In genomic region chr11:69880853-69881603, GRCm38 (mm10) we compare ENCODE assay signal across 8 mouse cellular contexts. TPM values are rescaled to one million over a fixed set of nuclear protein-coding genes. Genes with fewer than 3 reads are reported as not detected.
DNase-seq lines count a peak whose midpoint lies in the region; ATAC-seq and TF ChIP-seq lines count a peak whose summit lies in the region.

Kctd11 (minus strand) TSS chr11:69881406.

- H3K4me3 ChIP-seq in embryonic facial prominence, embryonic 15.5 days (replicated peaks) = peak within 1 kb of the TSS; percentile 58
- peak within 1 kb of the TSS; percentile 77 for H3K4me3 ChIP-seq in heart, adult 2 months
- peak within 1 kb of the TSS; percentile 73 for H3K4me3 ChIP-seq in kidney, adult 2 months (ENCODE audit: insufficient read depth, low read depth, low read length)
- peak within 1 kb of the TSS; percentile 46 for H3K4me3 ChIP-seq in midbrain, postnatal 0 days (ENCODE audit: low read depth, low read length)

- peak within 1 kb of the TSS; percentile 94 for H3K27ac ChIP-seq in embryonic facial prominence, embryonic 15.5 days (replicated peaks)
- peak within 1 kb of the TSS; percentile 81 for H3K27ac ChIP-seq in heart, adult 2 months
- peak within 1 kb of the TSS; percentile 92 for H3K27ac ChIP-seq in kidney, adult 2 months (ENCODE audit: insufficient read depth, low read depth, low read length)
- peak within 1 kb of the TSS; percentile 43; the same call in 1 of the 2 replicates for H3K27ac ChIP-seq in midbrain, postnatal 0 days (ENCODE audit: low read depth, low read length)

- TF ChIP-seq CTCF in heart, adult 2 months (IDR thresholded peaks at IDR 0.05) = peak; percentile 57
- TF ChIP-seq CTCF in kidney, adult 2 months (conservative IDR thresholded peaks at IDR 0.05; ENCODE audit: insufficient read depth, insufficient read length, low read depth, low read length) = peak; percentile 29; the same call in 1 of the 2 replicates
- TF ChIP-seq CTCF in midbrain, postnatal 0 days (IDR thresholded peaks at IDR 0.05) = peak; percentile 38

- intact Hi-C loops in heart, adult 2 months (cut with DNase I) = loop anchor here (1.0 to 2.0 kb wide), 2 partner anchors 40 to 68 kb away; partner anchors contain the start of gene Eif5a

- under 1% methylated on average over 46 of the region's 46 CpGs for WGBS in embryonic facial prominence, embryonic 15.5 days
- under 1% methylated on average over 46 of the region's 46 CpGs for WGBS in heart, adult 2 months
- WGBS in kidney, adult 2 months = under 1% methylated on average over 46 of the region's 46 CpGs
- under 1% methylated on average over 44 of the region's 46 CpGs for WGBS in midbrain, postnatal 0 days

- TF ChIP-seq POLR2A in heart, adult 2 months (IDR thresholded peaks at IDR 0.05; ENCODE audit: insufficient read depth, low read depth, low read length) = peak; percentile 98
- TF ChIP-seq POLR2A in kidney, adult 2 months (IDR thresholded peaks at IDR 0.05; ENCODE audit: low read depth, low read length) = peak; percentile 56

- H3K79me2 ChIP-seq in heart, adult 2 months (replicated peaks; ENCODE audit: control insufficient read depth, insufficient read depth, low read length) = no peaks in the 10 kb centered on the region

- no peaks in the 10 kb centered on the region for H3K9me3 ChIP-seq in embryonic facial prominence, embryonic 15.5 days (replicated peaks)
- no peaks in the 10 kb centered on the region for H3K9me3 ChIP-seq in midbrain, postnatal 0 days (ENCODE audit: low read length)

- peak within 1 kb of the TSS; percentile 88 for H3K4me2 ChIP-seq in embryonic facial prominence, embryonic 15.5 days (replicated peaks)
- peak within 1 kb of the TSS; percentile 78 for H3K4me2 ChIP-seq in midbrain, postnatal 0 days (ENCODE audit: low read depth, low read length, poor library complexity, severe bottlenecking)

- H3K9ac ChIP-seq in embryonic facial prominence, embryonic 15.5 days = peak within 1 kb of the TSS; percentile 58
- peak within 1 kb of the TSS; percentile 68 for H3K9ac ChIP-seq in heart, adult 2 months (ENCODE audit: low read depth, low read length)
- peak within 1 kb of the TSS; percentile 50 for H3K9ac ChIP-seq in midbrain, postnatal 0 days (replicated peaks; ENCODE audit: low read length, poor library complexity, severe bottlenecking)

- peak; percentile 89 for DNase-seq in 416B (ENCODE audit: low read depth)
- peak; percentile 67 to 83 for DNase-seq in adrenal gland, postnatal 4 days (ENCODE audit: low spot score in 2 of 2)
- peak; percentile 96 for DNase-seq in heart, adult 2 months
- peak; percentile 96 for DNase-seq in kidney, adult 2 months
- DNase-seq in liver = peak; percentile 87
- DNase-seq in midbrain, postnatal 0 days (ENCODE audit: low spot score) = peak; percentile 71
- DNase-seq in spleen, postnatal 10 days (ENCODE audit: low spot score in 2 of 2) = peak; percentile 77 to 85

- peak; percentile 85 for ATAC-seq in embryonic facial prominence, embryonic 15.5 days (ENCODE audit: insufficient number of reproducible peaks, low FRiP score, low TSS enrichment, low read depth)
- peak; percentile 79 for ATAC-seq in midbrain, postnatal 0 days (ENCODE audit: low FRiP score)

- H3K27me3 ChIP-seq in embryonic facial prominence, embryonic 15.5 days = no peaks in the 10 kb centered on the region
- H3K27me3 ChIP-seq in heart, adult 2 months (ENCODE audit: control insufficient read depth, insufficient read depth, low read length) = no peaks in the 10 kb centered on the region
- H3K27me3 ChIP-seq in kidney, adult 2 months (replicated peaks; ENCODE audit: control insufficient read depth, insufficient read depth, low read length) = no peaks in the 10 kb centered on the region
- no peaks in the 10 kb centered on the region for H3K27me3 ChIP-seq in midbrain, postnatal 0 days (ENCODE audit: insufficient read depth, low read length)

- peaks cover 60% of the 10 kb centered on the region for H3K4me1 ChIP-seq in embryonic facial prominence, embryonic 15.5 days
- H3K4me1 ChIP-seq in heart, adult 2 months (ENCODE audit: control insufficient read depth, insufficient read depth, low read length) = peaks cover 5% of the 10 kb centered on the region
- H3K4me1 ChIP-seq in kidney, adult 2 months (ENCODE audit: control insufficient read depth, insufficient read depth, low read length) = peaks cover 14% of the 10 kb centered on the region; the same call in 1 of the 2 replicates
- H3K4me1 ChIP-seq in midbrain, postnatal 0 days (ENCODE audit: insufficient read depth, low read length) = no peaks in the 10 kb centered on the region

- H3K36me3 ChIP-seq in embryonic facial prominence, embryonic 15.5 days = no peaks in the 10 kb centered on the region
- H3K36me3 ChIP-seq in heart, adult 2 months (ENCODE audit: control insufficient read depth, insufficient read depth, low read length) = no peaks in the 10 kb centered on the region
- no peaks in the 10 kb centered on the region for H3K36me3 ChIP-seq in kidney, adult 2 months (ENCODE audit: control insufficient read depth, insufficient read depth, low read length)
- H3K36me3 ChIP-seq in midbrain, postnatal 0 days (ENCODE audit: insufficient read depth, low read length) = no peaks in the 10 kb centered on the region

- TF ChIP-seq EP300 in heart, adult 2 months (IDR thresholded peaks at IDR 0.05; ENCODE audit: insufficient read depth, low read depth, low read length) = no peak; the same call in 1 of the 2 replicates

RNA-seq across cellular contexts. Expression of gene Kctd11, which starts in this region (rescaled TPM):
- total RNA-seq in adrenal gland, postnatal 4 days (2021) = 1 to 10 TPM; 3.4 to 4.1 TPM
- polyA plus RNA-seq in embryonic facial prominence, embryonic 15.5 days (2015; fragmentation: Nextera tagmentation; extraction: Ambion mirVana) = 13.8 and 18.1 TPM in 2 replicates
- 1 to 10 TPM; 2.3 to 2.6 TPM for total RNA-seq in heart, adult 2 months (2021)
- polyA plus RNA-seq in heart, adult 2 months (2012; rRNA removed) = 2.9 TPM in 2 replicates
- 4.8 TPM in 2 replicates for polyA plus RNA-seq in kidney, adult 2 months (2012; rRNA removed)
- total RNA-seq in midbrain, postnatal 0 days (2014; rRNA removed) = 0.93 and 1.6 TPM in 2 replicates
- 0.57 and 0.92 TPM in 2 replicates for polyA plus RNA-seq in midbrain, postnatal 0 days (2015; fragmentation: Nextera tagmentation; extraction: Ambion mirVana)

Comparison
In these comparisons a context has a peak if more than half of its experiments do, and no peak if none do; other contexts are left out.
1. Peak in every context shown above with its lines: DNase-seq, ATAC-seq, H3K4me3 ChIP-seq and H3K27ac ChIP-seq.
2. H3K27ac ChIP-seq: peak in every context shown above with its lines; median percentile 94 in embryonic facial prominence, embryonic 15.5 days; 92 in kidney, adult 2 months; 81 in heart, adult 2 months; 43 in midbrain, postnatal 0 days.